Mouse (Mus musculus) B cell, adult 62 days (primary cell): ENCODE results near the gene Gm17469. TPM values are rescaled to one million over a fixed set of nuclear protein-coding genes. Genes with fewer than 3 reads are reported as not detected.

Experiments
- total RNA-seq: library from RNA; stranded (reverse); gene quantifications from 4 replicates; pipeline ENCODE4 v1.2.4, GENCODE M21; 2023

Gm17469 gene
- total RNA-seq, result not detected in 4 replicates

GRCm38 (mm10) chrX:124629593-124629992 is at the start of gene Gm17469:
TSS of gene Gm17469 (plus strand) at chrX:124629893.

Other genes with a start within 250 kb of the Gm17469 start
- not detected in 4 replicates for gene Gm17584, start 129.3 kb upstream of the Gm17469 start, total RNA-seq